Mouse (Mus musculus) G1E (cell line): ENCODE measurements around the gene G430095P16Rik.

Experiments used
- CTCF ChIP-seq: IDR thresholded peaks from 2 replicates; pipeline ENCODE4 v1.5.1; 2012; ENCODE audit warnings: low read depth, low read length, inconsistent platforms, mixed read lengths
- GATA1 ChIP-seq: IDR thresholded peaks from 2 replicates; pipeline ENCODE4 v1.6.1; 2012; ENCODE audit warnings: borderline replicate concordance, low read length, inconsistent platforms, mixed read lengths
- GATA2 ChIP-seq: IDR thresholded peaks from 2 replicates; pipeline ENCODE4 v1.6.1; 2012; ENCODE audit warnings: low read depth, low read length, inconsistent platforms, borderline replicate concordance
- POLR2AphosphoS5 ChIP-seq: IDR thresholded peaks from 2 replicates; pipeline ENCODE4 v1.6.1; 2012; ENCODE audit warnings: low read depth, low read length, inconsistent platforms; ENCODE audit not compliant: insufficient replicate concordance
- TAL1 ChIP-seq: conservative IDR thresholded peaks from 2 replicates; pipeline ENCODE4 v1.6.1; 2012; ENCODE audit warnings: low read depth, low read length, inconsistent platforms, mixed read lengths

DNA sequence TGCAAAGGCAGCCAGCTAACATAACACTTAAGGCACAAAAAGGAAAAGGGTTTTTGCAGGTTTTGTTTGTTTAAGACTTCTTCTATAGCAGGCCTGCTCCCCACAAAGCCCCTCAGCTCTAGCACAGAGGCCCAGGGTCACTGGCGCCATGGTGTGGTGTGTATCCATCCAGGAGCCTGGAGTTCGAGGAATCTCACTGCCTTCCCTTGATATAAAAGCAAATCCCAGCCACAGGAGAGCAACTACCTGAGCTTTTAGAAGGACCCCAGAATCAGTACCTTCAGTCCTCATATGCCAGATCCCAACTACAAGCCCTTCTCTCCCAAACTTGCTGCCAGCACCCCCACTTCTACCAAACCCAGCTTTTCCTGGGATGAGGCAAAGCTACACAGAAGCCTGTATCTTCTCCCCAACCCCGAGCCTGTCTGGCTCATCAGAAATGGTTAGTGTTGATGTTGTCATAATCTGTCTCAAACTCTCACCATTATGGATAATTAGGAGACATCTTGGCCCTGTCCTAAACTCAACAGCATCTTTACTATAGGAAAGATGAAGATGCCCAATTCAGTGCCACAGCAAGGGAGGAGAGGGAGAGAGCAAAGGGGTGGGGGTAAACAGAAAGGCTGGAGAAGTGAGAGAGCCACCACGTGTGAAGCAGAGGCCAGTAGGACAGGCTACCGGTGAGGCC is 48.3 kb downstream of the G430095P16Rik start:
- no peak for TF ChIP-seq CTCF
- no peak for TF ChIP-seq GATA1
- TF ChIP-seq POLR2AphosphoS5: no peak
- TF ChIP-seq GATA2: no peak
- TF ChIP-seq TAL1: no peak
